Mouse (Mus musculus): ENCODE data around the gene Eva1c.

The Eva1c gene

DNA sequence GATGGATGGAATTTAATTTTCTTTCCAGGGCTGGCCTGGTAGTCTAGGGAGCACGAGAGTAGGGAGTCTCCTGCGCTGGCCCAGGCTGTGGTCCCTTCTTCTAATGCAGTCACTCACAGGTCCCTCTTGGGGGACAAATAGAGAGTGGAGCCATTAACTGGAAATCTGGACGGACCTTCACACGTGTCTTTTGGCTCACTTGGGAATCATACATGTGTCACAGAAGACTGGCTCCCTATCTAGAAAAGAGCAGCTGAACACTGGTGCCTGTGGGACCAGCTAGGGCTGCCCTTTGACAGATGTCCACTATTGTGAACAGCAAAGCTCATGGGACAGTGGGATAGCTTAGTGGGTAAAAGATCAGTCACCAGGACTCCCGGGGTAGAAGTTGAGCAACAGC, 478 bp upstream of the Eva1c start:
- WGBS = 93% methylated on average over 5 of the region's 5 CpGs

DNA sequence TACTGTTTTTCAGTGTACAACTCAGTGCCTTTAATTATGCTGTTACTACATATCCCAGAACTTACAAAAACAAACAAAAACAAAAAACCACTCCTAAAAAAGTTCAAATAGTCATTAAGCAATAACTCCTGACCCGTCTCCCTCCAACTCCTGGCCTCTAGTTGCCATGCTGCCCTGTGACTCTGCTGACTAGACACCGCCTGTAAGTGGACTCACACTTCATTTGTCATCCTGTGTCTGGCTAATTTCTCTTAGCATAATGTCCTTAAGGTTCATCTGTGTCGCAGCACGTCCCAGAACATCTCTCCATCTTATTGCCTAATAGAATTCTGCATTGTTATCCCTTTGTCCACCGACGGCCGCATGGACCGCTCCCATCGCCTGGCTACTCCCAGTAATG, 979 bp downstream of the Eva1c start:
- WGBS = 91% methylated on average over 9 of the region's 9 CpGs

DNA sequence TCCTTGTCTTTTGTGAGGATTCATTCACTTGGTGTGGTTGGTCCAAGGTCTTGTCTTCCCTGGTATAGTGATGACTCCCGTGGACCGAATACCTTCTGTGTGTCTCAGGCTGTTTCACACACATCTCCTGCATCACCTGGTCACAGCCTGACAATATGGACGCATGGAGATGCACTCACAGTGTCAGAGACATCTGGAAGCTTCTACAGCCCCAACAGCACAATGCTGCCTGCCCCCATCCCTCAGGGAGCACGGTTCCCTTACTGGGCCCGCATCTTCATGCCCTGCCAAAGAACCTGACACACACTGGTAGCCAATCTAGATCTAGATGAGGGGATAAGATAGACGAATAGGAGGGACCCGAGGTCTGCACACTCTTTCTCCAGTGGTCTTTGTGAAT, 2.6 kb downstream of the Eva1c start:
- 89% methylated on average over 7 of the region's 7 CpGs for WGBS

DNA sequence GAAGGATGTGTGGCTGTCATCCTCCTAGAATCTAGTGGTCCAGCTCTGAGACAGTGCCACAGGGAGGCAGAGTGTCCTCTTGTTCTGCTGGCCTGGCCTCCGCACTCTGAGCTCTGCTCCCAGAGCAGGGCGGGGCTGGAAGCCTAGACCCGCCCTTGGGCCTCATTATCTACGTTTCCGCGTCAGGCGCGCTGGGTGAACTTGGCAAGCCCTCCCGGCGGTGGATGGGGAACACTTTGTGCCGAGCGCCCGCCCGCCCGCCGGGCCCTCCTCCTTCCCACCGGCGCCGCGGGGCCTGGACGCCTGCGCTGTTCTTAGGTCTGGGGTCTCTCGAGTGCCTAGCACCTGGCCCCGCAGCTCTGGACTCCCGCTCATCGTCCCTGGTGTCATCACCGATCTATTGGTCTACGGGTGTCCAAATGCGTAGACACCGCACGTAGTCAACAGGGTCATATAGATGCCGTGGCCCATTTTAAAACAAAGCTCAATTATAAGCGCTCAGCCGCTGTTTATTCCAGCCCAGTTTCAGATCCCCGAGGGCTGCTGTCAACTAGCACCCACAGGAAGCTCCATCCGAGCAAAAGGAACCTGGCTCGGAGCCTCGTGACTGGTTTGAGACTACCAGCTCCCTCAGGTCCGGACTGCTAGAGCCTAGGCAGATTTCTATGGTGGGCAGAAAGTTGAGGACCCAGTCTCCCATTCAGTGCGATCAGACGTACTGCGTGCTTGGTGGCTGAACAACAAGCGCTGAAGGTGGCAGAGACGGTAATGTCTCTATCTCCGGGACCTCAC, 3.6 kb downstream of the Eva1c start:
- WGBS = 2% methylated on average over 45 of the region's 45 CpGs

DNA sequence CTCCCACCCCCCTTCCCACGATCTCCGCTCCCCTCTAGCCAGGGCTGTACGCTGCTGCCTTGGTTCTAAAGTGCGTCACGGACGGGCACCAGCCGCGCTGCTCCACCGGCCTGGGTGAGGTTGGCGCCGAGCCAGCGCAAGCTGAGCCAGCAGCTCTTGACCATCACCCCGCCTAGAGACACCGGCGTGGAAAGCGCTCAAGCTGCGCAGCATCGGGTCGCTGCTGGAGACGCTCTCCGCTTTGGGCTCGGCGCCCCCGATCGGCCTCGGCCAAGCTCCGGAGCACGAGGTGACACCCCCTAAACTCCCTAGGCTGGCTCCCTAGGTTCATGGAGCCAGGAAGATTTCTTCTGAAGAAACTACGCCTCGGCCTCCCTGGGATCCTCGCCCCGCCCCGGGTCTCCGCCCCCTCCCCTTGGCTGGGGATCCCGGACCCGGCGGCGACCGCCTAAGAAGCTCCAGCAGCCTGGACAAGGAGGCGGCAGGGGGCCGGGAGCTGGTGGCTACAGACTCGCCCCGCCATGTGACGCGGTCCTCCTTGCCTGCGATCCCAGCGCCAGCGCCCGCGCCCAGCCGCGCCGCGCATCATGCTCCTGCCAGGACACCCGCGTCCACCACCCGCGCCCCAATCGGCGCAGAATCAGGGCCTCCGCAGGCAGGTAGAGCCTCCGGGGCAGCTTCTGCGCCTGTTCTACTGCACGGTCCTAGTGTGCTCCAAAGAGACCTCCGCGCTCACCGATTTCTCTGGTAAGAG, 4.3 kb downstream of the Eva1c start:
- WGBS = 1% methylated on average over 66 of the region's 67 CpGs

DNA sequence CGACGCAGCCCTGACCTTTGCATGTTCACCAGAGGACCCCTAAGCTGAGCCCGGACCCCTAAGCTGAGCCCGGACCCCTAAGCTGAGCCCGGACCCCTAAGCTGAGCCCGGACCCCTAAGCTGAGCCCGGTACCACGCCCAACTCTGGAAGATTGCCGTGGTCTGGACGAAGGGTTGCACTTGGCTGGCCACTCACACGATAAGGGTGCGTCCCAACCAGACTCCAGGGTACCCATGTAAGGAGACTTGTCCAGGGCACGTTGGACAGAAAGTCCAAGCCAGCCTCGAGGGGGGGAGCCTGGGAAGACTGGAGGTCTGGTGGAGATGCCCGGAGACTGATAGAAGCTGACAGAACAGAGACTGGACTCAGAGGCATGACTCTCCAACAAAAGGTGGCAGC, 5.2 kb downstream of the Eva1c start:
- WGBS = 15% methylated on average over 15 of the region's 15 CpGs

DNA sequence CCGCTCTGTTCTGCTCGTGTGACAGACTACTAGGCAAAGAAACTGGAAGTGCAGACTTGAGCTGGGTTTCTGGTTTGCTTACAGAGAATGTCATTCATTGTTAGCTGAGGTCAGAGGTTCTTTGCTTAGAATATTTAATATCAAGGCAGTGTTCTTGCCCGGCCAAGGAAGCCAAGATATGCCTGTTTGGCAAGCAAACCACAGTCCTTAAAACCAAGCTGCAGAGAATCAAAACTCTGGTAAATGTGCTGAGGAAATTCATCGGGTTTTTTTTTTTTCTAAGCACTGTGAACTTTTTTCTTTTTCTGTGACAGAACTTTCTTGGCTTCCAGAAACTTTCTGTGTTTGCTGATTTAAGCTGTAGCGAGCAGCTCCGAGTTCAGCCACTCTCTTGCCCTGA, 6.0 kb downstream of the Eva1c start:
- 43% methylated on average over 6 of the region's 6 CpGs for WGBS

DNA sequence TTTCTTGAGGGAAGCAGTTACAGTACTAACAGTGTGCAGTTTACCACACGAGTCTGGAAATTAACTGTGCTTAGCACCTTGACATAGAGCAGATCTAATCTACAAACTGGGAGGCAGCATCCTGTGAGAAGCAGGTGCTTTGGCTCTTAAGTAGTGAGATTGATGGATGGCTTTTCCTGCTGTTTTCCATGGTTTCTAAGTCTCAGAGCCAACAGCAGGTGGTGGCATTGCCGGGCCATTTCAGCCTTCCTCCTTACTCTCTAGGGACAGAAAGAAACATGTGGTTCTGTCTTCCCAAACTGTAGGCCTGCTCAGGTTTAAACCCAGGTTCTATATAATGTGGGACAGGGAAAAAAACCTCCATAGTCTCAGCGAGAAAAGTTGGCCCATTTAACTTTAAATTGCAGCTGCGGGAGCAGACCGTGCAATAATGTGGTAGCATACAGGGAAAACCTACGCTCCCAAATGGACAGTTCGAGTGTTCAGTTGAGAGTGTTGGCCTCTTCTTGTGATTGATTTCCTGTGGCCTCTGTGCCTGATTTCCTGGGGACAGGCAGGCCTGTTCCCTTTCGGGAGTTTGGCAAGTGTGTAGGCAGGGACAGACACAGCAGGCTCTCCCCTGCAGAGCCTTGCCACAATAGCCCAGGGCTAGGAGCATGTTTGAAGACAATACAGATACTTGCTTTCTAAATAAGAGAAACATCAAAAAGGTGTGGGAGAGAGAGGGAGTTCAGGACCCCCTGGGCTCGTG, 6.7 kb downstream of the Eva1c start:
- 66% methylated on average over 9 of the region's 9 CpGs for WGBS

DNA sequence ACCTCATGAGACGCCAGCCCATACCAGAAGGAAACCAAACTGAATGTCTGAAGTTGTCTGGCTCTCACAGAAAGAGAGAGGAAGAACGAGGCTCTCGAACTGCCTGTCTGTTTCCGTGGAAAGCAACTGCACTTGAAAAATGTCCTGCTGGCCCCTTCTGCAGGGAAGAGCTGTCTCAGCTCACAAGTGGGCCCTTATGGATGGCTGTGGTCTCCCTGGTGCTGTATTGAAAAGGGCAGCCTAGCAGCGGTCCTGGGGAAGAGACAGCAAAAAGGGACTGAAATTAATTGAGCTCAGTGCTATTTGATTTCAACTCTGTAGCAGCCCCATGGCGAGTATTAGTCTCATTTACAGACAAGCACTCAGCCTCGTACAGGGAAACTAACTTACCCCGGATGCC, 10.9 kb downstream of the Eva1c start:
- 82% methylated on average over 8 of the region's 8 CpGs for WGBS

DNA sequence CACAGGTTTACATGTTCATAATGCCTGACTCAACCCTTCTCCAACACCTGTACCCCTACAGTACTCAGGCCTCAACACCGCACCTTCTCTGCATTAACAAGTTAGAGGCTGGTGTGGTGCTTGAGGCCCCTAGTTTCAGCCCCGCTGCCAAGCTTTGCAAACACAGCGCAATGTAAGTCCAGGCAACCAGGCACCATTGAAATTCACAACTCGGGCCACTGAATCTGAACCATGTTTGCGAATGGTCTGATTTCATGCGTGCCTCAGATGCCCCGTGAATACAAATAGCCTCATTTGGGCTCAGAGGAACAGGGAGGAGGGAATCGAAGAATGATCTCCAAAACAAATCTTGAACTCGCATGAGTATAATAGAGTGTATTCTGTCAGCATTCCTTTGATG, 15.6 kb downstream of the Eva1c start:
- WGBS = 60% methylated on average over 9 of the region's 9 CpGs

DNA sequence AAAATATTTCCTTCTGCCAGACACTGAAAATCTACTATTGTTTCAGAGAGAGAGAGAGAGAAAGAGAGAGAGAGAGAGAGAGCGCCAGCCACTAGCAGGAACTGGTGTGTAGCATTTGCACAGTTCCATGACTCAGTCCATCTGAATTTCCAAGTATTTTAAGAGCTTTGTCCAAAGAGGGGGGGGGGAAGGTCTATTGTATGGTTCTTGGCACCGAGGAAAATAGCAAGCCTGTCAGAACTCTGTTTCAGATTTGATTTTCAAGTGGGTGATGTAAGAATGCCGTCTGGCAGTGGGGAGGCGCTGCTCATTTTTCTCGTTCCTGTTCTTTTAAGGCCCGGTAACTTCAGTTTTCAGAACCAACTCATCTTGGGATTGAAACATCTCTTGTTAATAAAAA, 18.5 kb downstream of the Eva1c start:
- 36% methylated on average over 6 of the region's 6 CpGs for WGBS

DNA sequence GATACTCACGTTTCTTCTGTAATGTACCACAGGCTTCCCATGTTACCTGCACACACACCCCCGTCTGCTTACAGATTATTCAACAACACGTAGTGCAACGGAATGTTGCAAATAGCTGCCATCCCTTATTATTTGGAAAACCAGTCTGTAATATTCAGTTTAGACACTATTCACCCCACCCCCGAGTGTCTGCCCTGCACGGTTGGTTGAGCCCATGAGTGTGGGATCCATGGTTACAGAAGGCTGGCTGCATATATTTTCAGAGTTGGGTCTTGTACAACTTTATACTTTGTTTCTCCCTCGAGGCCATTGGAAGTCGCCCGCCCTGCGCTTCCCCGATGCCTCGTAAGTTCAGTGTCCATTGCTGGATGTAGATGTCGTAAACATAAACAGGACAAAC, 19.1 kb downstream of the Eva1c start:
- 59% methylated on average over 13 of the region's 13 CpGs for WGBS

DNA sequence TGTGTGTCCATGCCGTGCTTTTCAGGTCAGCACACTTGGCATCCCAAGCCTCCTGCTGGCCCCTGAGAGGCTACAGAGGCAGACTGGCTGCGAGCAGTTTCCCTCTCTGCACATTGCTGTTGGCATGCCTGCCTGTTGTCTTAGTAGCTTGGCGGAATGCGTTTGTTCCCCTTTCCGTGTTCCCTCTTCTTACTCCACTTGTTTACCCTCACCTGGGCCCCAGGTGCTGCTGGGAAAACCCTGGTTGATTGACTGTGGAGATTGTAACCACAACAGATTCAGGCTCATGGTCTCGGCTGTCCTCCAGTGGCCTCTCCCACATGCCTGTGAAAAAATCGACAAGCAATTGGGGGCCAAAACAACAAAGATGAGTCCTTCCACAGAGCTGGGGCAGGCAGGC, 22.2 kb downstream of the Eva1c start:
- WGBS = 76% methylated on average over 7 of the region's 7 CpGs

DNA sequence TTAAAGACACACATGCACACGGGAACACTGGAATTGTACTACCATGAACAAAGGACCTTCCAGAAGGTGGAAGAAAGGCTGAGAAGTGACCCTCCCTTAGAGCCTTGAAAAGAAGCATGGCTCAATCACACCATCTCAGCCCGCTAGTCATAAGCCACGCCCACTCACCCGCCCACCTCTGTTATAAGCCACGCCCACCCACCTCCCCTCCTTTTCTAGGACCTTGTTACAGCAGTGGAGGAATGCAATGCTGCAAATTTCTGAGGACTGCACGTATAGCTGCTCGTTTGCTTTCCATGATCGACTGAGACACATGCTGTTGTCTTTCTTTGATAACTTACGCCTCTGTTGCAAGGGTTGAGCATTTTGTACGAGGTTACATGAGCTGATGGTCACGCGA, 22.7 kb downstream of the Eva1c start:
- 63% methylated on average over 12 of the region's 12 CpGs for WGBS

DNA sequence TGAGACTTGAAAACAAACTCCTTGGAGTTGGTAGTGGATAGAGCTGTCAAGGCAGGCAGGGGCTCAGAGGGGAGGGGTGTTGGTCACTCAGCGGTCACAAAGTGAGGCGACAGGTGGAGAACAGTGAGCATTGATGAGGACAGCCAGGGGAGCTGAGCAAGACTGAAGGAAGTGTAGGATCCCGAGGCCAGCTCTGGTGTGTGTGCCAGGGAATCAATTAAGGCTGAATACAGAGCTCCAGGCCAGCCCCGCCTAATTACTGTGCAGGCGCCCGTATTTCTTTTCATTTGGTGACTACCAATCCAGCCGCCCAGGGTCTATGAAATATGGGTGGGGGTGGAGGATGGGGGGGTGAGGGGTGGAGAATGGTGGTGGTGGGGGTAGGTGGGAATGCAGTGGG, 24.4 kb downstream of the Eva1c start:
- 60% methylated on average over 7 of the region's 7 CpGs for WGBS

DNA sequence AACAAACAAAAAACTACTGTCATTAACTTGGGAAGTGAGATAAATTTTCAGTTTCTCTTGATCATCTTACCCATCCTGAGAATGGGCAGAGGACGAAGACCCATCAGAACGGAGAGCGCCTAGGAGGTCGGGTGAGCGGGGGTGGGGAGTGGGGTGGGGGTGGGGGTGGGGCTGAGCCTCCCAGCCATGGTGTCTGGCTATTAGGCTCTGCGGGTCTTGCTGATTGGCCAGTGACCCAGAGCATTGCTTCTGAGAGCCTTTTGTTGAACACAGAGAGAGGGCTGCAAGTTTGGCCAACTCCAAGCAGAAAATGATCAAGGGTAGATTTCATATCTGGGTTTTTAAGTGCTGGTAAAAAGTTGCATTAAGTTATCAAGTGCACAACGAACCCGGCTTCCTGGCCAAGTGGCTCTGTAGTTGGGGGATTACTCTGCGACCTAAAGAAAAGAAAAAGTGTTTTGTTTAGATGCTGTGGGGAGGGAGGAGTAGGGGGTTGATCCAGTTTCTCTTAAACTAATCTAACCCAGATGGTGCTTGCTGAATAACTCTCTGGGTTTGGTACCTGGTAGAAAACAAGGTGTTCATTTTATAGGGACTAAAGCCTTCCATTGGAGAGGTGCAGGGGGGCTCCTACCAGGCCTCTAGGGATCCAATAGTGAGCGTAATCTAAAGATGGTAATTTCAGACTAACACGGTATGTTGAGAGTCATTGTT, 25.3 kb downstream of the Eva1c start:
- WGBS = 62% methylated on average over 11 of the region's 11 CpGs

DNA sequence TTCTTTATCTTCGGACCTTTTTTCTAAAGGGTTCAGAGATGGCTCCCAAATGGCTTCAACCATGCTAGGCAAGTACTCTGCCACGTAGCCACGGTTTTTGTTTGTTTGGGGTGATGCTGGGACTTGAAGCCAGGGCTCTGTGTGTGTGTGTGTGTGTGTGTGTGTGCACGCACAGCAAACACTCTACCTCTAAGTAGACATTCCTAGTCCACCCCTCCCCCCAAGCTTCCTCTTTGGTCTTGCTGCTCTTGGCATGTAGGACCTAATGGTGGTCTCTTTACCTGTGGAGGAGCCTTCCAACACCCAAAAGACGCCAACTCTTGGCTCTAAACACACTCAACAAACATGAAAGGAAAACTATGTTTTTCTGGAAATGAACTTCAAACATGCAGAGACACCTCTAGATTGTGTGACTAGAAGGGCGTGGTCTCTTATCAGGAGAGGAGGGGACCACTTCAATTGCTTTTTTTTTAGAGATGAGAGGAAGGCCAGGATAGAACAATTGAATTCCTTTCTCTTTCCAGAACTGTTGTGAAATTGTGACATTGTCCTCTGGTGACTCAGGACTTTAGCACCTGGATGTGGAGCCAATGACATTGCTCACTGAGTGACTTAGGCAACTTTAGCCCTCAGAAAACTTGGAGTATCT, 30.2 kb downstream of the Eva1c start:
- 90% methylated on average over 6 of the region's 6 CpGs for WGBS

DNA sequence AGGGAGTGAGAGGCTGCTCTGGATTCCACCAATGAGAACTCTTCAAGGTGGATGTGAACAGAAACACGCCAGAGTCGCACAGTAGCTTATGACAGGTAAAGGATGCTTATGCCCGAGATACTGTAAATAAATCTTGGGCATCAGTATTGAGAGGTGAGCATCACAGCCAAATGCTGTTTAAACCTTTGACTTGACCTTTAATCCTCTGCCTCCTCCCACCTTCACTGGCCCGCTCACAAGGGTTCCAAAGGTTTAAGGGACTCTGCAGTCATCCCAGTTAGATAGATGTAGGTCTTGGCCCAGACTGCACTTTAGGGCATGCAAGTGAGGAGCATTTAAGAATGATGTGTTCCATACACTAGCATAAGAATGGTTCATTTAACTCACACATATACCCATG, 31.7 kb downstream of the Eva1c start:
- 96% methylated on average over 4 of the region's 4 CpGs for WGBS

DNA sequence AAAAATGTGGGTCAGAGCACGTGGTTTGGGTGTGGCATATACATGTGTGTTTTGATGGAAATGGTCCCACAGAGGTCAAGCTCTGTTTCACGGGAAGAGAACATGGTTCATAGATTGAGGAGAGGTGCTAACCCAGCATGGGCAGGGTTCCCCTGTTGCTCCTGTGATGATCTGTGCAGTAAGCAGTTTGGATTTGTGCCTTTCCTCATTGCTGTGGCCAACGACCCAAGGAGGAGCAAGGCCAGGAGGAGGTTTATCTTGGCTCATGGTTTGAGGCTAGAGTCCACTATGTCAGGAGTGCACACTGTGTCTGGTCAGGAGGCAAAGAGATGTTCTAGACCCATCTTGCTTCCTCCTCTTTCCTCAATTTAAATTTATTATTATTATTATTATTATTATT, 36.5 kb downstream of the Eva1c start:
- WGBS = 68% methylated on average over 3 of the region's 3 CpGs

DNA sequence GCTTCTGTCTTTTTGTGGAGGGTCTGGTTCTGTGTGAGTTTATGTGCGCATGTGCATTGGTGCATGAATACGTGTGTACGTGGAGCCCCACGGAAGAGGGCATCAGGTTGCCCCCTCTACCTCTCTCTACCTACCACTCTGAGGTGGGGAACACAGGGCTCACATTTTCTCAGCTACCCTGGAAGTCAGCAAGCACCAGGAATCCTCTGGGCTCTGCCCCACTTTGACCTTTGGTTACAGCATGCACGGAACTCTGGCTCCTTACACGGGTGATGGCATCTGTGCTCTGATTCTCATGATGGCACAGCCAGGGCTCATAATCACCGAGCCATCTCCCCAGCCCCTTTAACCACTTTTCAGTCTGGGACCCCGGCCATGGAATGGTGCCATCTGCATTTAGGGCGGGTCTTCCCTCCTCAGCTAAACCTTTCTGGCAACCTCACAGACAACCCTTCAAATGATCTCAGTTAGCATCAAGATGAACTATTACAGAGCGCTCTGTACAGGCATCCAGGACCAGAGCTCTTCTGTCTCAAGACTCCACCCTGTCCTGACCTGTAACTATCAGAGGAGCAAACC, 37.0 kb downstream of the Eva1c start:
- WGBS = 78% methylated on average over 10 of the region's 10 CpGs

DNA sequence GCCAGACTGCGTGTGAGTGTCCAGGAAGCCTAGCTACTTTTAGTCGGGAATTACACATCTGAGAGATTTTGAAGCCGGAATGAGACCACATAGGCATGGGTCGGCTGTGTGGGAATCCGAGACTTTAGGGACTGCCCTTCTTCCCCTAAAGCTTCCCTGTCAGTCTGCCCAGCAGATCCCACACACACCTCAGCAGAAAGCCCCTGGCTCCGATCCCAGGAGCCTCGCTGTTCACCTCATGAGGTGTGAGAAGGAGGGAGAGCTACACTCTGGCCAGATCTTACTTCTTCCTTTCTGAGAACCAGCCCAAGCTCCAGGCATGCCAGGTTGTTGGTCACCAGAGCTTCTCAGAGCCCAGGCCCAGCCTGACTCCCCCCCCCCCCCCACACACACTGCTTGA, 38.2 kb downstream of the Eva1c start:
- 42% methylated on average over 7 of the region's 7 CpGs for WGBS
